Mouse (Mus musculus): ENCODE results near the gene Ambra1.
"Not testable (repeated sequence)": the region's sequence is repeated elsewhere in the genome, so short reads cannot be mapped to it uniquely, and the experiment has no call there.

Ambra1 gene

GRCm38 (mm10) chr2:91729971-91730821, at the start of gene Ambra1:
Gene Ambra1, plus strand, starts transcription at chr2:91730134.
- DNase-seq, result peak; percentile 90 to 91

- peak; percentile 50 to 72 for DNase-seq
Observed at GRCm38 (mm10) chr2:91682850-91683249, 47.1 kb upstream of the Ambra1 start.

- no peak for DNase-seq
Observed at GRCm38 (mm10) chr2:91683919-91684318, 46.0 kb upstream of the Ambra1 start.

- peak; percentile 24 to 40 for DNase-seq
Observed at GRCm38 (mm10) chr2:91689452-91689851, 40.5 kb upstream of the Ambra1 start.

GRCm38 (mm10) chr2:91695436-91696224, 34.3 kb upstream of the Ambra1 start:
- no peak for DNase-seq

- DNase-seq, result no peak
Observed at GRCm38 (mm10) chr2:91696225-91696590, 33.7 kb upstream of the Ambra1 start.

- no peak for DNase-seq
Observed at GRCm38 (mm10) chr2:91699225-91699624, 30.7 kb upstream of the Ambra1 start.

GRCm38 (mm10) chr2:91701366-91701765, 28.6 kb upstream of the Ambra1 start:
- DNase-seq, result no peak

GRCm38 (mm10) chr2:91705736-91706135, 24.2 kb upstream of the Ambra1 start:
- DNase-seq, result no peak

GRCm38 (mm10) chr2:91706456-91706855, 23.5 kb upstream of the Ambra1 start:
- no peak for DNase-seq

- DNase-seq, result no peak
Observed at GRCm38 (mm10) chr2:91708361-91708760, 21.6 kb upstream of the Ambra1 start.

GRCm38 (mm10) chr2:91710272-91711234, 19.4 kb upstream of the Ambra1 start, which contains the start of the genes Atg13 and Harbi1:
Gene Atg13, minus strand, starts transcription at chr2:91710576.
Gene Harbi1, plus strand, starts transcription at chr2:91710852.
- peak; percentile 94 to 97 for DNase-seq

GRCm38 (mm10) chr2:91711256-91711925, 18.5 kb upstream of the Ambra1 start:
- no peak for DNase-seq

GRCm38 (mm10) chr2:91714921-91715320, 15.0 kb upstream of the Ambra1 start:
- no peak for DNase-seq

- peak; percentile 65 to 75 for DNase-seq
Observed at GRCm38 (mm10) chr2:91718276-91718675, 11.7 kb upstream of the Ambra1 start.

- no peak for DNase-seq
Observed at GRCm38 (mm10) chr2:91723382-91723781, 6.6 kb upstream of the Ambra1 start.

- DNase-seq, result no peak
Observed at GRCm38 (mm10) chr2:91723951-91724350, 6.0 kb upstream of the Ambra1 start.

GRCm38 (mm10) chr2:91724716-91725115, 5.2 kb upstream of the Ambra1 start:
- no peak for DNase-seq

- not testable (repeated sequence) for DNase-seq
Observed at GRCm38 (mm10) chr2:91725476-91725875, 4.5 kb upstream of the Ambra1 start.

GRCm38 (mm10) chr2:91727011-91727410, 2.9 kb upstream of the Ambra1 start:
- no peak for DNase-seq

GRCm38 (mm10) chr2:91729571-91729970, 363 bp upstream of the Ambra1 start:
- no peak for DNase-seq

GRCm38 (mm10) chr2:91735221-91735620, 5.3 kb downstream of the Ambra1 start:
- no peak for DNase-seq
